Mouse (Mus musculus) spleen, postnatal 14 days (tissue): ENCODE measurements around the gene Nr6a1.

Source experiments
- DNase-seq, 2 experiments: peaks; one replicate each; pipeline ENCODE4 v3.0.0; 2021 to 2022; ENCODE audit warnings: low spot score in 2 of 2

The Nr6a1 gene

DNA sequence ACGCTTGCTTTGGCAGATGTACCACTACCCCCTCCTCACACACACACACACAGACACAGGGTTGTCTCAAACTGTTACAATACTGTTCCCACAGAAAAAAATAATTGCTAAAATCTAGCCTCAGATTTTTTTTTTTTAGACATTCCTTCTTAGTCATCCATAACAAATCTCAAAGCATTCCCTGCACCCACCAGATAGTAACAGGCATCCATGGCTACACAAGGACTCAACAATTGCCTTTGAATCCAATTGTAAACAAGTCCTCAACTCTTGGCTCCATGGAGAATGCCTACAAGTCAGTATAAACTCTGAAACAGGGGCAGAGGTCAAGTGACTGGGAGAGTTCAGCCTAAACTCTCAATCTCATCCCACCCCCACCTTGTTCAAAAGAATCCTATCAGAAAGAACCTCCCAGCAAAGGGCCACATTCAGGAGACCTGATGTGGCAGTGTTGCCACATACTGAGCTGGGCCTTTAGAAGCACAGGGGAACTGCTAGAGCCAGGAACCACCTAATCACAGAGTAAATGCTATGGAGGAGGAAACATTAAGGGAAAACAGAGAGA lies 52.9 kb downstream of the Nr6a1 start:
- no peak for DNase-seq

DNA sequence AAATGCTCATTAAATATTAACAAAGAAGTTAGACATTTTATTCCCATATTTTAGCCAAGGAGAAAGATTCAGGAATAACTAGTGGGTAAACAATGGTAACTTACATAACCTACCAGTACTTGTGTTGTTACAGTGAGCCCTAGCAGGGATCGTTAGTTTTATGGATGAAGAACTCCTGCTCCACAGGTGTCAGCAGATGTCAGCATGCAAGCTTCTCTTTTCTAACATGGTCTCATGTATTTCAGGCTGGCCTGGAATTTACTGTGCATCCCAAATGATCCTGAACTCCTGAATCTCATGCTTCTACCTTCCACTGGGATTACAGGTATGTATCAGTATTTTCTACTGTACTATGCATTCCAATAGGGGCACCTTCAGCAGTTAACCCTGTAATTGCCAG lies 54.8 kb downstream of the Nr6a1 start:
- no peak for DNase-seq

DNA sequence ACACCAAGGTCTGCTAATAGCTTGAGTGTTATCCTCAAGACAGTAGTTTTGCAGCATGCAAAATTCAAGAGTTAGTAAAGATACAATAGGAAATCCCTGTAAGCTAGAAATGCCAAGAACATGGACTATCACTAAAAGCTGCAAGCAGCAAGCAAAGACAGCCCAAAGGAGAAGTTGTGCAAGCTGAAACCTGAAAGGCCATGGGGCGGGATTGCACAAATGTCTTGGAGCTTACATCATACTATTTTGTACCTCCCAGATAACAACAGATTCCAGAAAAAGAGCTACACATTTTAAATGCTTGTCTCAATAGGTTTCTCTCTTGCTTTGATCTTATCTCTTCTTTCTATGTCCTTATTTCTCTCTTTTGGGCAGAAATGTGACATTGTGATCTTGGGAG lies 60.8 kb downstream of the Nr6a1 start:
- DNase-seq, result no peak

DNA sequence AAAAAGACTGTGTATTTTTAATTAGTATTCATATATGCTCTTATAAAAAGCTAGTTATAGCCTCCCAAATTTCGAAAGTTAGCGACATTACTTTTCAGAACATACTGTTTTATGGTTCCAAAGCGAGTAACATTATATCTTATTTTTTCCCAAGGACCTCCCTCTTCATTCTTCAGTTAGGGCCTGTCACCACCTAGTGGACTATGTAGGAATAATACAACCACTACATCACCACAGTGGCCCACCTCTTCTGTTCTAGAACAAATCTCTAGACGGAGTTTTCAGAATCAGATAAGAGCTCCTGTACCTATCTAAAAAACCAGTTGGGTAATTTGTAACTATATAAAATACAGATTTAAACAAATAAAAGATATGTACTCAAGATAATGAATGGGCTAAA lies 63.5 kb downstream of the Nr6a1 start:
- no peak for DNase-seq

DNA sequence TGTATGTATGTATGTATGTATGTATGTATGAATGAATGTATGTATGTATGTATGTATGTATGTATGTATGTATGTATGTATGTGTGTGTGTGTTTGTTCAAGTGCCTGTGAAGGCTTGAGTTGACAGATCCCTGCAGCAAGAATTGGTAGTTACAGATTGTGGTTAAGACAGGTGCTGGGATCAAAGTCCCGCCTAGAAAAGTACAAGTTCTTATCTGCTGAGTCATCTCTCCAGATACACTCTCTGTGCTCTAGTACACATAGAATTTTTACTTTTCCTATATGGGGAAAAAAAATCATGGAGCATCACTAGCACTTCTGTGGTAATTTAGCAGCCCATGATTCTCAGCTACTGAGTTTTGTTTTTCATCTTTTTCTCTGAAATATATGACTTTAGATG lies 75.7 kb downstream of the Nr6a1 start:
- no peak for DNase-seq

DNA sequence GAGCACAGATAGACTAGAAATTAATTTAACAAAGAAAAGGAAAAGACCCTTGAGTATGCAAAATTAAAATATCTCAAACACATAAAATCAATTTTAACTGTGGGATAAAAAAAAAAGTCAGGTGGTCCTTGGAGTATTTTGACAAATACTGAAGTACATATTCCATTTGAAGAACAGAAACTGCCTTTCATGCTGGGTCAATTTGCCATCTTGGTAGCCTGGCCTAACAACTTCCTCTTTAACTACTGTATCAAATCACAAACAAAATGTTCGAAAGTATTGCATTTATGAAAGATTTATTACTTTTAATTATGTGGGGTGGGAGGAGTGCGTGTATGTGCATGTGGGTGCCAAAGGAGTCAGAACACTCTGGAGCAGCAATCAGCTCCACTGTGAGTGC lies 81.2 kb downstream of the Nr6a1 start:
- no peak for DNase-seq

DNA sequence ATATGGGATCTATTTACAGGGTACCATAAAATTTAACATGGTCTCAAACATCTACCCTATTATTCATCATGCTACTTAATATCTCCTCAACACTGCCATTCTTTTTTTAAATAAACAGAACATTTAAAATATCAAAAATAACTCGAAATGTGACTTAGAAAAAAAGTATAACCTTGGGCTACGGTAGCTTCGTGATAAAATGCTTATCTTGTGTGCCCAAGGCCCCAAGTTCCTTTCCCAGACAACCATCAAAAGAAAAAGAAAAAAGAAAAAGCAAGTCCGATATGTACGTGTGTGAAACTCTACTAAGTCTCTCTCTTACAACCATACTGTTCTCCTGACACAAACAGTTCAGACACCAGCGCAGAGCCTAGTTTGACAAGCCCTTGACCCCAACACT lies 92.0 kb downstream of the Nr6a1 start:
- no peak for DNase-seq

DNA sequence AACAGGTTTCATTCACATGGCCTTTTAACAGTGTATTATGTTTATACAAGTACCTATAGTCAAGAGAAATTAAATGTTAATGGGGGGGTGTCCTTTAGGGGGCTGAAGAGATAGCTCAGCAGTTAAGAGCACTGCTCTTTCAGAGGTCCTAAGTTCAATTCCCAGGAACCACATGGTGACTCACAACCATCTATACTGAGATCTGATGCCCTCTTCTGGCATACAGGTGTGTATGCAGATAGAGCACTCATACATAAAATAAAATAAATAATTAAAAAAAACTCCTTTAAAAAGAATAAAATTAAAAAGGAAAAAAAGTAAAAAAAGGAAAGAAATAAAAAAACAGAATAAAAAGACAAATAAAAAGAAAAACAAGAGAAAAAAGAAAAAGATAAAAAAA lies 95.5 kb downstream of the Nr6a1 start:
- DNase-seq, result no peak

DNA sequence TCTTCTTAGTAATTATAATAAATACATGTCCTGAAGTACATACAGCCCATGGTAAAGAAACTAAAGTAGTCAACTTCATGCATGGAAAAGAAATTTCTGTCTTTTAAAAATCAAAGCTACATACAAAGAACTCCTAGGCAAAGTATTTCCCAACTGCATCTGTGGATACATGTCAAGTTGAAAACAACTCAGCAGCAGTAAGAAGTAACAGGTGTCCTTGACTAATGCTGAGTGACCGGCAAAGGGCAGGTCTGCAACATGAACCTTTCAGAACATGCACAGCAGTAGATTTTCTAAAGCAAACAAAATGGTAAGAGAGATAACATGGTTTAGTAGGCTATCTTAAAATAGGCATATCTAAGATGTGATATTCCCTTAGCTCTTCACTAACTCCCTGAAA lies 98.0 kb downstream of the Nr6a1 start:
- no peak for DNase-seq

DNA sequence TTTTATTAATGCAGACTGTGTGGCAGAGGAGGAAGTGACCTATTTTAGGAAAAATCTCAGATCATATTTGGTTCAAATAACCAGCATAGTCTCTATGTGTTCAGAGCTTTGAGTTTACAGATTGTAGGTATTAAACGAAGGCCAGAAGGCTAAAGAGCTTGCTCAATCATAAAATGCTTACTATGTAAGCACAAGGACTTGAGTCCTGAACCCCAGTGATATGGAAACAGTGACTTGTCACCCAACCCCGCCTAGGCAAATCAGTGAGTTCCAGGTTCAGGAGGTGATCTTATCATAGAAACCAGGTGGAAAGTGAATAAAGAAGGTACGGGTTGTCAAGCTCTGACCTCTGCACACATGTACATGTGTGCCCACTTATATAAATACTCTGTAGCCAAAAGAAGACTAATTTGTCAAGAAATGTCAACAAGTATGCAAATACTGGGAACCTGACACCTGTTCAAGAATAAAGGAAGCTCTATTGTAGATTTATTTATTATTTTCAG lies 99.6 kb downstream of the Nr6a1 start:
- no peak for DNase-seq

DNA sequence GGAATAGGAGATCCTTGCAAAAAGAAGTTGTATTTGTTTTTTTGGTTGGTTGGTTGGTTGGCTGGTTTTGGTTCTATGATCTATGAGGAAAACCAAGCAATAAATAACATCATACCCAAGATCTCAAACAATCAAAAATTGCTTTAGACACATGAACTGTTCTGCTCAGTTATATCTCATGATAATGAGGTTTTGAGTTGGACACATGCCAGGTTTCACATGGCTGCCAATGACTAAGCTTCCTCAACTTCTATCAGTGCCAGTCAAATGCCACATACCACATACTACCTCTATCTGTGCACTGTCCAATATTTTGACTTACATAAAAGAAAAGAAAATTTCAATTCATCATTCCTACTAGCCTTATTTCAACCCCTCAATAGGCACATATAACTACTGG lies 101.3 kb downstream of the Nr6a1 start:
- no peak for DNase-seq

DNA sequence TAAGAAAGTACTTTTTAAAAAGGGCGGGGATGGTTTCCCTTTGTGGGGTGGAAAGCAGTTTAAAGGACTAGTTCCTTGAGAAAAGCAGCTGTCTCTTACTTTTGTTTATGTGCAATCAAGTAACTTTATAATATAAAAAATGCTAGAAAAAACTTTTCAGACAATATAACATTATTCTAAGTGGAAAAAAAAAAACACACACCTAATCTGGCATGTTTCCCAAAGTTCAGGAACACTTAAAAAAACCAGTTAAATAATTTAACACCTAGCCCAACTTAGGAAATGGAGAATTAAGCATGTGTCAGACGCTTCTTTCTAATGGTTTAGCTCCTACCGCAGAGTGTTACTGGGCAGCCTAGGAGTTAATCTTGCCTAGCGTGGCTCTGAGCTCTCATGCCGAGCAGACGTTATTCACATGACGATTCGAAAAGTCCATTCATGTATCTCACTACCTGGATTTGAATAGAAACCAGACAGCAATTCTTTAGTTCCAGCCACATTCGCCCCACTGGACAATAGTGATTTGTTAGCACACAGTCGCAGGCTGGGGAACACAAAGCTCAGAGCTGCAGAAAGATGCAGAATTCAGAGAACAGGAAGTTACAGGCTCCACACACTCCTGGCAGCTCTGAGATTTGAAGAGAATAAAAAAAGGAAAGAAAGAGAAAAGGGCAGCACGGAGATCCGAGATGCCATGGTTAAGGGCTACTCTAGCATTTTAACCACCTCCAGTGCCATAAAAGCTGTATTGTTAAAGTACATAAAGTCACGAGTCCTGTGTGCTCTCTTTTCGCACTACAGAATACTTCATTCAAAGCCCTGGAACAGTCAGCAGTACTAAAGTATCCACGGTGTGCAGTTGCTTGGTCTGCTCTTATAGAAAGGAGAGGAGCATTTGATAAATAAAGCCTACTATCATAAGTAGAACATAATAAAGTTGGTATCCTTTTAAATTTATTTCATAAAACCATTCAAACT lies 102.4 kb downstream of the Nr6a1 start:
- DNase-seq, result no peak

DNA sequence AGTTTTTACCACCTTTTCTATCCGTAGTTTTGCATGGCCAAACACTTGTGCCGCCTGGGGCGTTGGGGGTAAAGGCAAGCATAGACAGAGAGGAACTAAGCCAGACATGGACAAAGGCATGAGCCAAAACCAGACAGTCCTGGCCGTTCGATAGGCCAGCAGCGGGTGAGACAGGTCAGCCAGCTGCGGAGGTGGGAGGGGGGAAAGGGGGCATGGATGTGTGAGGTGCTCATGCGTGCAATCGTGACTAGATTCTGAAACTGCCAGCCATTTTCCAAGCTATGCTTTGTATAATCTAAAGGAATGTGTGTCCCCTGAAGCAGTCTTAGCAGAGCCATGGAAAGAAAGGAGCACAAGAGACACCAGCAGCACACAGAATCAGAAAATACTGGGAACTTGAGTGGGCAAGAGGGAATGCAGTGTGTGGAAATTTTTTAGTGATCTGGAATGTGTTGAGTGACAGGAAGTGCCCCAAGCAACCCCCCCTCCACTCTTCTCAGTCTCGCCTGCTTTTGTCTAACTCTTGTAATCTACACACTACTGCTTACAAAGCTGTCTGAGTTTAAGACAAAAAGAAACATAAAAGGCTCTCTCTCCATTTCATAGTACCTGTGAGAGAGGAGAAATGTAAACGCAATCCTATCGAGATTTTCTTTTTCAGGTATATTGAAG lies 103.4 kb downstream of the Nr6a1 start:
- peak in 1 of 2 experiments; percentile 11 for DNase-seq

DNA sequence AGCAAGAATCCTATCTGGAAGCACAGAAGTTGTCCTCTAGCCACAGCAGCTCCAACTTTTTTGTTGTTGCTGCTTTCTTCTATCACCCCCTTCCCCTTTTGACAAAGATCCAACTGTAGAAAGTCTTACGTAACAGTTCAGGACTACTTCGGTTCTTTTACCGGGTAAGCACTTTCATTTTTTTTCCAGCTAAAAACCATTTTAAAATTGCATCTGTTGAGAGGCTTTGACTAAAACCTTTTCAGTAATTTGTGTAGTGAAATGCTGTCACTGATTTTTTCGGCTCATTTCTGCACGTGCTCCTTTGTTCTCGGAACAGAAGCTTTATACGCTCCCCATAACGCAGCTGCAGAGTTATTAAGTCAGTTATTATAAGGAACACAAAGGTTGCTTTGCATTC lies 104.1 kb downstream of the Nr6a1 start:
- DNase-seq, result no peak

DNA sequence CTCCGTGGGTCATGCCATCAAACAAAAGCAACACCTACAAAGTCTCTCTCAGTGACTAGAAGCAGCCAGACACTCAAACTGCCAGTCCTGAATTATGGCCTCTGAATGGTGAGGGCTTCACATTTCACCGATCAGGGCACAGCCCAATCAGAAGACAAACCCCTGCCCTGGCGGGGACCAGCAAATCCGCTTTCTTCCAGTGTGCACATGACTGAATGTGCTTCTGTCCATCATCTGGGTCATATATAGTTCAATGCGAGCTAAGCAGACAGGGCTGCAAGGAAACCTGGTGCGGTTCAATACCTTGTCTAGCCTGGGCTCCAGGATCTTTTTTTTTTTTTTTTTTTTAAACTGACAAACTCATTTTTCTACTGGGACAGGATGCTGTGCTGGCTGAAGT lies 104.5 kb downstream of the Nr6a1 start:
- DNase-seq, result peak; percentile 8 to 13

DNA sequence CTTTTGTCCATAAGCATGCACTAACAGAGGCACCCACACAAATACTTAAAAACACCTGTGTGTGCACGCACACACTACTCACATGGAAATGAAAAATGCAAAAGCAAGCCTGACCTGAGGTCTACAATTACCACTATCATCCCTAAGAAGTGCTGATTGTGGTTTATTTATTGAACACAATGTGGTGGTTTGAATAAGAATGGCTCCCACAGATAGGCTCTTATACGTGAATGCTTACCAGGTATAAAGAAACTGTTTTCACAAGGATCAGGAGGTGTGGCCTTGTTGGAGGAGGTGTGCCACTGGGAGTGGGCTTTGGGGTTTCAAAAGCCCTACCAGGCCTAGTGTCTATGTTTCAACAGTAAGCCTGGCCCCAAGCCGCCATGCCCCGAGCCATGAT lies 110.0 kb downstream of the Nr6a1 start:
- no peak for DNase-seq

DNA sequence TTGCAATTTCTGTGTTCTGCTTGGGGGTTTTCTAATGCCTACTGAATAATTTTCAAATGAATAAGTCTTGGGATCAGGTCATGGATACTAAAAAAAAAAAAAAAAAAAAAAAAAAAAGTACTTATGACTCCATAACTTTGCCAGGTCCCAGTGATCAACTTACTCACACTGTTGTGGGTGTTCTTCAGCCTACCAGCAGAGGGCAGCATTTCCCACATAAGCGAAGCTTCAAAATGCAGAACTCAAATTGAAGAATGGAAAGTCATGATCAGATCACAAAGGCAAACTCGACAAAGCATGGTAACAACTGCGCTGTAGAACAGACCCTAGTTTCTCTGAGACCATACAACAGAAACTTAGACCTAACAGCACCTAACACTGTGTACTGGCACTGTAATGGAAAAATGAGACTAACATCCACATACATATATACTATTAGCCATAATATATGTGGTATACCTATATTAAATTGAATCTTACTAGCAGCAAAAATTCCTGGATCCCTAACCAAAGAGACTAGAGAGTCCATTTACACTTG lies 130.3 kb downstream of the Nr6a1 start:
- DNase-seq, result peak; percentile 22 to 58

DNA sequence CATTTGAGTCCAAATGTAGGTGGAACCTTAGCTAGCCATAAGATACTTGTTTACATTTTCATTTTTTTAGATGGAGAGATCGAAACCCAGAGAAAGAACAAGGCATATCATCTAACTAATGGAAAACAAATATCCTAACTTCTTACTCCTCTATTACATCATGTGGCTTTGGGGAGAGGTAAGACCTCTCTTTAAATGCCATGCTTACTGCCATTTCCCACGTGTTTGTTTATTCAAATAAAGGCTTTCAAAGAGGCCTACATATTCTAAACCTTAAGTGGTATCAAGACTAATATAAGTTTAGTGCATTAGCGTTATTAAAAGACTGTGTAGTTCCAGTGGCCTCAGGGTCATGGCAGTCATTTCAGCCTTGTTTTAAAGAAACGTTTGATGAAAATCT lies 140.2 kb downstream of the Nr6a1 start:
- DNase-seq, result no peak

DNA sequence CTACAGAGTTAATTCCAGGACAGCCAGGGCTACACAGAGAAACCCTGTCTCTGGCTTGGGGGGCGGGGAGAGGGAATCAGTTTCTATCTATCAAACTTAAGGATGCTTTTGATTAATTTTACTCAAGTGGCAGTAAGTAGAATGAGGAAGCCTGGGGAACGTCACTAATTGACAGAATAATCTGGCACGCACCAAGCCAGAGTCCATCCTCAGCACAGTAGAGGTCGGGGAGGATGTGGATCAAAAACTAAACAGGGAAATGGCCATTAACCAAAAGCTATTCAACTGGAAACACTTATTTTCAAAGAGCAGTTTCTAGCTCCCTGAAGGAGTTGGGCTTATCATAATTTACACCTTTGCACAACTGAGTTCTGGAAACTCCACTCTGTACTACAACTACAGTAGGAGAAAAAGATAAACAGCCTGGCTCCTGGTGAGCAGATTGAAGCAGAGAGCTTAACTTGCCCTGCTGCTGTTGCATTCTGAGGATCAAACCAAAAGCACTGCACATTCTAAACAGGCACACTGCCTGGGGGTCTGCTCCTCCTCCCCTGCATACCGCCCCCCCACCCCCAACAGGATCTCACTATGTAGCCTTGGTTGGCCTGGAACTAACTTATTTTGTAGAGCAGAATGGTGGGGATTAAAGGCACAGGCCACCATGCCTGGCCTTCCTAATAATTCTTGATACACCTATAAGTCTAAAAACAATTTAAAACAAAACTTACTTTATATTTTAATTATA lies 141.1 kb downstream of the Nr6a1 start:
- no peak for DNase-seq

DNA sequence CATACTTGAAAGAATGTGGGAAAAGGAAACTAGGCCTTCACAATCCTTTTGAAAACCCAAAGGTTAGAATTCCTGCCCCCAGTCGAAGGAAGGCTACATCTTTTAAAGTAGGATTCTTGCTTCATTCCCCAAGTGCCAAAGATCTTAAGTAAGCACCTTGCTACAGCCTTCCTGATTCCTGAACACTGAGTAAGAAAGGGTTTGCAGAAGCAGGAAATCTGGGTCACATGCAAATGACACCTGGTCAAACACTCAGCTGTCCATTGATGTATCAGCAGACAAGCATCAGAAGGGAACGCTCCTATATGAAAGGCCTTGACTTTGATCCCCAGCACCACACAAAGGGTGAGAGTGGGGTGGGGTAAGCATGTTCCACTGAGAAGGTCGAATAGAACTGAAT lies 142.4 kb downstream of the Nr6a1 start:
- no peak for DNase-seq

DNA sequence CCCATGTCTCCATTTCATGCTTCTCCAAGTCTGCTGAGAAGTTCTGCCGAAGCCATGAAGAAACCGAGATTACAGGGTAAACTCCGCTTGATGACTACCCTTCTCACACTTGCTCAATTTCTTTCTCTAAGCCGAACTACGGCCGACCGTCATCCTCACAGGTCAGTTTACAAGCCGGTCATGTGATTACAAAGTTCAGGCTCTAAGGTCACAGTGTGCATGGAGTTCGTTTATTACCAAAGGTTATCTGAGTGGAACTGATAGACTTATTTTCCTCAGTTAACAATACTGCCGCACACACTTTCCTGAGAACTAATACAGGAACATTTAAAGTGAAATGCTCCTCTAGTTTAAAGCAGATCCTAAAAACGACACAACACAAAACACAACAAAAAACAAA lies 143.1 kb downstream of the Nr6a1 start:
- DNase-seq, result no peak

DNA sequence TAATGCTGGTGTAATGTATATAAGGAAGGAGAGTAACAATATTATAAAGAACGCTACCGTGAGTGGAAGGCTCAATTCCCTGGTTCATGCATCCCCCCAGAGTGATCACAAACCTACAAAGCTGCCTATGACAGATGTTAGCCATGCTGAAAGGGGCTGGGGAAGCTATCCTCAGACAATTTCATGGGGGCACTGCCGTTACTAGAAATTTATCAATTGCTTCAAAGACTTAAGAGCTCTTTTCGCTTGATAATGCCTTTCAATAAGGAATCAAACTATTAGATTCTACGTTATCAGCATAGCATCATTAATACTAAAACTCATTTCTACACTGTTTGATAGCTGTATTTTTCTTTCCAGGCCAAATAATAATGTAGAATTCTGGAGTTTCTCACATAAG lies 144.1 kb downstream of the Nr6a1 start:
- DNase-seq, result no peak
